Mouse (Mus musculus) intestine, embryonic 14.5 days (tissue): ENCODE measurements around the gene Crocc2. TPM values are rescaled to one million over a fixed set of nuclear protein-coding genes. Genes with fewer than 3 reads are reported as not detected.

ENCODE experiments used
- ATAC-seq: fragments of 200-750 bp; cut with Nextera tagmentation; replicated peaks from 2 replicates; pipeline ENCODE4 v1.8.0; 2017; ENCODE audit warnings: low read depth, moderate number of reproducible peaks, moderate TSS enrichment, moderate library complexity; ENCODE audit not compliant: low FRiP score, low TSS enrichment
- DNase-seq: peaks from one replicate; pipeline ENCODE4 v3.0.0-alpha.2; 2018; ENCODE audit warnings: low spot score
- H3K27ac ChIP-seq: fragments of 300-500 bp; sonication (generic); 2 replicates; pipeline ENCODE4 v1.5.1; 2014; ENCODE audit warnings: low read depth, mild to moderate bottlenecking, control low read depth
- H3K27me3 ChIP-seq: fragments of 300-500 bp; sonication (generic); replicated peaks from 2 replicates; pipeline ENCODE4 v1.6.1; 2014; ENCODE audit warnings: low read length, control low read depth; ENCODE audit not compliant: control insufficient read depth, insufficient read depth
- H3K36me3 ChIP-seq: fragments of 300-500 bp; sonication (generic); 2 replicates; pipeline ENCODE4 v1.6.1; 2014; ENCODE audit warnings: low read length, control low read depth; ENCODE audit not compliant: control insufficient read depth, insufficient read depth
- H3K4me1 ChIP-seq: fragments of 300-500 bp; sonication (generic); replicated peaks from 2 replicates; pipeline ENCODE4 v1.6.1; 2014; ENCODE audit warnings: low read length, control low read depth, mixed read lengths; ENCODE audit not compliant: control insufficient read depth, insufficient read depth
- H3K4me2 ChIP-seq: fragments of 300-500 bp; sonication (generic); 2 replicates; pipeline ENCODE4 v1.6.1; 2014; ENCODE audit warnings: low read length
- H3K4me3 ChIP-seq: fragments of 300-500 bp; sonication (generic); 2 replicates; pipeline ENCODE4 v1.5.1; 2014; ENCODE audit warnings: low read depth, low read length, control low read depth, mixed read lengths
- H3K9ac ChIP-seq: fragments of 300-500 bp; sonication (generic); 2 replicates; pipeline ENCODE4 v1.6.1; 2014; ENCODE audit warnings: mild to moderate bottlenecking, low read length
- H3K9me3 ChIP-seq: fragments of 300-500 bp; sonication (generic); 2 replicates; pipeline ENCODE4 v1.6.1; 2016; ENCODE audit warnings: low read length, control low read depth; ENCODE audit not compliant: control insufficient read depth
- WGBS: fragments of 180-500 bp; shearing (Covaris S2); extraction: QIAGEN DNeasy Blood & Tissue Kit; methylation state at CpG from one replicate; pipeline ENCODE4 v1.1.7; 2014; 5-methylcytosine and 5-hydroxymethylcytosine counted together
- polyA plus RNA-seq: library from polyadenylated mRNA; unstranded; fragments of >200 nt; fragmentation: Nextera tagmentation; extraction: Ambion mirVana; gene quantifications from 2 replicates; pipeline ENCODE4 v1.2.1, GENCODE M21; 2014

The Crocc2 gene
- polyA plus RNA-seq, 1 experiment from 2014 or later: 0.04 TPM

DNA sequence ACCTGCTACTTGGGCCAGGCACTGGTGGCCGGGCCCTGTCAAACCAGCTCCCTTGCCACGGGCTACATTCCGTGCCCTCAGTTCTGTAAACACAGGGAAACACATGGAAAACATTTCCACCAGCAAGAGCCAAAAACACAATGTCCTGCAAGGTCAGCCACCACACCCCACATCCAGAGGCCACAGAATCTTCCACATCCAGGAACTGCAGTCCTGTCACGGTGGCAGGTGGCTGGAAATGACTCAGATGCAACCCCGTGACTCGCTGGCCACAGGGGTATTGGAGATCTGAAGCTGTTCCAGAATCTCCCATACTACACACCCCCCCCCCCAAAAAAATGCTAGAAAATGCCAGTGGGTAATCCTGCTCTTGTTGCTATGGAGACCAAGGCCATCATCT lies 60.7 kb downstream of the Crocc2 start:
- no peak overlapping the region for H3K4me2 ChIP-seq
- H3K9me3 ChIP-seq: no peaks in the 10 kb centered on the region
- H3K9ac ChIP-seq: no peak overlapping the region
- DNase-seq (no peak), ATAC-seq (no peak)
- 0 out of 2 replicates have a peak, but pooled peaks cover 2% of the 10 kb centered on the region for H3K4me1 ChIP-seq
- no peak overlapping the region for H3K4me3 ChIP-seq
- no peak overlapping the region for H3K27ac ChIP-seq
- no peaks in the 10 kb centered on the region for H3K36me3 ChIP-seq
- no peaks in the 10 kb centered on the region for H3K27me3 ChIP-seq
- 83% methylated on average over 6 of the region's 6 CpGs for WGBS

DNA sequence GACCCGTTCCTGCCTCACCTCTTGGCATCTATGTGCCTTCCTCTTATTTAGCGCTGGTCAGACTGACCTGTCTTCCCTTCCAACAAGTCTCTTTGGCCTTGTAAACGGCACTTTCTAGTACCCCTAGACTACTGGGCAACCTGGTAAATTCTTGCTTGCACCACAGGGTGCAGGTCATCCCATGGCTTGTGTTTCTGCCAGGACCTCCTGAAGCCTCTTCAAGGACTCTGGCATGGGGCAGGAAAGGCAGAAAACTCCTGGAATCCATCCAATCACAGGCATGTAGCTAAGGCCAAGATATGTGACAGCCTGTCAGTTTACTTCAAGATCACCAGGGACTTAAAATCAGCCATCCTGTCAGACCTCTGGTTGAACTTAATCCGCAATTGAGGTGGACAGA lies 61.1 kb downstream of the Crocc2 start:
- no peak overlapping the region for H3K4me3 ChIP-seq
- no peak for ATAC-seq
- no peak overlapping the region for H3K27ac ChIP-seq
- no peaks in the 10 kb centered on the region for H3K9me3 ChIP-seq
- WGBS: 79% methylated on average over 4 of the region's 4 CpGs
- no peak overlapping the region for H3K9ac ChIP-seq
- H3K4me1 ChIP-seq: 0 out of 2 replicates have a peak, but pooled peaks cover 2% of the 10 kb centered on the region
- no peak overlapping the region for H3K4me2 ChIP-seq
- no peak for DNase-seq
- no peaks in the 10 kb centered on the region for H3K27me3 ChIP-seq
- H3K36me3 ChIP-seq: no peaks in the 10 kb centered on the region

DNA sequence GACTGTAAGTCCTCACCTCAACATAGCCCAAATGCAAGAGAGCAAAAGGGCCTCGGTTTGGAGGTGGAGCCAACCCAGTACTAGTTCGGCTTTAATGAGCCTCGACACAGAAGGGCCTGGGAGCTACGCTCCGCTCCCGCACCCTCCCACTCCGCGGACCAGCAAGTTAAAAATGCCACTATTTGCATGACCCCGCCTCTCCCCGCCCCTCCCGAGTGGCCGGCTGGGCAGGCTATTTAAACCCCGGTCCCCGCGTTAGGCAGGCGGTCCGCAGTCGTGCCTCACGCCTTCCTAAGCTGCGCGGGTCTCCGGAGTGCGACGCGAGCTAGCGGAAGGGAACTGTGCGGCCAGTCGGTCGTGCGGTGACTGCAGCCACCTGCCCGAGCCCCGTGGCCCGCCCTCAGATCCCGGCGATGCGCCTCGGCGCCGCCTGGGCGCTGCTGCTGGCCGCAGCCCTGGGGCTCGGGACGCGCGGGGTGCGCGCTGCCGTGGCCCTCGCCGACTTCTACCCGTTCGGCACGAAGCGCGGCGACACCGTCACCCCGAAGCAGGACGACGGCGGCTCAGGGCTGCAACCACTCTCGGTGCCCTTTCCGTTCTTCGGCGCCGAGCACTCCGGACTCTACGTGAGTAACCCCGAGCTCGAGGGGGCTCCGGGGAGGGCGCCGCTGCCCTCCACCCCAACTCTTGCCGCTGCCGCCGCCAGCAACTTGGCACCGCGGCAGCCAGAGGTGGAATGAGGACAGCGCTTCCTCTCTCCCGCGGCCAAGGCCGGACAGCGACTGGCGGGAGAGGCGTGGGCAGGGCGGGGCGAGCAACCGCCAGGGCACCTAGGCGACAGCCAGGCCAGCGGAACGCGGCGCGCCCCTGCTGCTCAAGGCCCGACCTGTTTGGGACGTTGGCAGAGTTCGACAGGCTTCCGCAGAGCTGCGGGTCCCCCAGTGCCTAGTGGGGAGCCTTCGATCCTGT lies 67.3 kb downstream of the Crocc2 start, which contains the start of gene Sned1:
Sned1 (plus strand) TSS at position 266 of the 969 bp plus-strand sequence.
- H3K36me3 ChIP-seq: no peaks in the 10 kb centered on the region
- H3K4me3 ChIP-seq: peak within 1 kb of the TSS; percentile 48
- no peaks in the 10 kb centered on the region for H3K9me3 ChIP-seq
- H3K4me1 ChIP-seq: peaks cover 13% of the 10 kb centered on the region; the same call in 1 of the 2 replicates
- H3K9ac ChIP-seq: peak within 1 kb of the TSS; percentile 50
- ATAC-seq: peak; percentile 91
- H3K4me2 ChIP-seq: peak within 1 kb of the TSS; percentile 100
- H3K27me3 ChIP-seq: no peaks in the 10 kb centered on the region; the same call in 1 of the 2 replicates
- WGBS: under 1% methylated on average over 95 of the region's 100 CpGs
- no peak within 1 kb of the TSS for H3K27ac ChIP-seq
- DNase-seq: peak; percentile 86

DNA sequence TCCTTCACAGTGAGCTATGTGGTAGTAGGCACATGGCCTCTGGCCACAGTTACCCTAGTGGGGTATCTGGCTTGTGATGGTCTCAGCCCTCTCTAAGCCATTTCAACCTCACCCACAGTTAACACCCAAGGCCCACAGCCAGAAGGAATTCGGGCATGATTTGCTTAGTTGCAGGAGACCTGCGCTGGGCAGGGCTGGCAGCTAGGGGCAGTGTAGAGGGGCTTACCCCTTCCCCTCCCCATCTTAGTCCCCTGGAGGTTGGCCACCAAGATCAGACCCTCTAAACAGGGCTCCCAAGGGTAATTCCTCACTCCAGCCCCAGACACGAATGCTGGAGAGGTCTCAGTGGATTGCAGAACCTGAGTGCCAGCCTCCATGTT lies 68.0 kb downstream of the Crocc2 start:
- Histone ChIP-seq H3K9ac (no peak overlapping the region; the same call in 1 of the 2 replicates), H3K4me3 (peak overlapping the region; percentile 48), H3K27me3 (no peaks in the 10 kb centered on the region; the same call in 1 of the 2 replicates), H3K4me1 (peaks cover 13% of the 10 kb centered on the region; the same call in 1 of the 2 replicates), H3K9me3 (no peaks in the 10 kb centered on the region), H3K36me3 (no peaks in the 10 kb centered on the region), H3K4me2 (peak overlapping the region; percentile 100), H3K27ac (no peak overlapping the region)
- DNase-seq (no peak), ATAC-seq (no peak)
- WGBS: 20% methylated on average over 3 of the region's 3 CpGs

DNA sequence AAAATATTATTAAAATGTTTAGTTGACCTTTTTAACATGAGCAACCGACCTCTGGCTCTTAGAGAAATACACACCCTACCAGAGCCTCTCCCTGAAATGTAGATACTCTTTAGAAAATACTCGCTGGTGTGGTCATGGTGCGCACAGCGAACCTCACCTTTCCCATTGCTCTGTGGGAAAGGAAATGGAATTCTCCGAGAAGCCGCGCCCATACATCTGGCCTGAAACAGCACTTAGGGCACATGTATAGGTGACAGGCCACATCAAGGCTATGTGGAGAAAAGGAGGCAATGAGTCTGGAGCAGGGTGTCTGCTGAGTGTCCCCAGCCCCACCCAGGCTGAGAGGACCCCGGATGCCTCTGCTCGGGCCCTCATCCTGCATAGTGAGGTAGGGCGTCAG lies 69.2 kb downstream of the Crocc2 start:
- no peaks in the 10 kb centered on the region; the same call in 1 of the 2 replicates for H3K27me3 ChIP-seq
- H3K27ac ChIP-seq: no peak overlapping the region
- DNase-seq: no peak
- no peak overlapping the region for H3K4me2 ChIP-seq
- H3K9me3 ChIP-seq: no peaks in the 10 kb centered on the region
- no peak overlapping the region for H3K4me3 ChIP-seq
- H3K36me3 ChIP-seq: no peaks in the 10 kb centered on the region
- peaks cover 13% of the 10 kb centered on the region; the same call in 1 of the 2 replicates for H3K4me1 ChIP-seq
- ATAC-seq: no peak
- WGBS: 90% methylated on average over 10 of the region's 10 CpGs
- no peak overlapping the region for H3K9ac ChIP-seq

DNA sequence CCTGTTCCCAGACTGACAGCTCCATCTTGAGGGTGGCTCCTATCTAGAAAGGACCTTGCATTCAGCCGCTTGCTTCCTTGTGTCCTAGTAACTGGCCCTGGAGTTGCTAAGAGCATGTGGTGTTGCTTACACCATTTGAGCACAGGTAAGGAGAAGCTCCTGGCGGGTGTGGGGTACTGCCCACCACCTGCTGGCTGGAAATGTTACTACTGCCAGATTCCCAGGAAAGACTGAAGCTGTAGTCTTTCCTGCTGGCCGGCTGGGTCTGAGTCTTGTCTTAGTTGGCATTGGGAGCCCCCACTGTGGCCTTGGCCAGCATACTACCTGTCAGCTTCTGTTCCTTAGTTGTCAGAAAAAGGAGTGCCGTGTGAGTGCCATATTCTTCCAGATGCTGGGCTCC lies 69.7 kb downstream of the Crocc2 start:
- WGBS: 47% methylated on average over 4 of the region's 4 CpGs
- DNase-seq (no peak), ATAC-seq (no peak)
- Histone ChIP-seq H3K4me3 (no peak overlapping the region), H3K4me2 (no peak overlapping the region), H3K36me3 (no peaks in the 10 kb centered on the region), H3K4me1 (peaks cover 13% of the 10 kb centered on the region; the same call in 1 of the 2 replicates), H3K9me3 (no peaks in the 10 kb centered on the region), H3K9ac (no peak overlapping the region), H3K27me3 (no peaks in the 10 kb centered on the region; the same call in 1 of the 2 replicates), H3K27ac (no peak overlapping the region)

DNA sequence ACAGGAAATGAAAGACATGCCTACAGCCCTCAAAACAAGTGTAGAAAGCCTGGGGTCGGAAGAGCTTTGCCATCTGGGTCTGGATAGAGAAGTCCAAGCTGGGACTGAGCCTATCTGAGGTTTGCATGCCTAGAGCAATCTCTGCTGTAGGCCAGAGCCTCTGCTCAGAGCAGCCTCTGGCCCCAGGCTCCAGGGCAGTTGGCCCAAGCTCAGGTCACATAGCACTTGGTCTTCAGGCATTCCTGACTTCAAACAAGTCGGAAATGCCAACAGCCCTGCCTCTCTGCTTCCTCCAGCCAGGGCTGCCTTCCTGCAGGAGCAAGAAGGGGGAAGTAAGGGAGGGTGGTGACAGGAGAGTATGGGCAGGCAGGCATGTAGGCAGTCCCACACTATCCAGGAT lies 77.4 kb downstream of the Crocc2 start:
- Histone ChIP-seq H3K9me3 (no peaks in the 10 kb centered on the region), H3K4me2 (no peak overlapping the region), H3K27me3 (no peaks in the 10 kb centered on the region), H3K9ac (no peak overlapping the region), H3K36me3 (no peaks in the 10 kb centered on the region), H3K4me3 (no peak overlapping the region), H3K27ac (no peak overlapping the region), H3K4me1 (no peaks in the 10 kb centered on the region)
- DNase-seq: no peak
- 35% methylated on average over 2 of the region's 2 CpGs for WGBS
- ATAC-seq: no peak

DNA sequence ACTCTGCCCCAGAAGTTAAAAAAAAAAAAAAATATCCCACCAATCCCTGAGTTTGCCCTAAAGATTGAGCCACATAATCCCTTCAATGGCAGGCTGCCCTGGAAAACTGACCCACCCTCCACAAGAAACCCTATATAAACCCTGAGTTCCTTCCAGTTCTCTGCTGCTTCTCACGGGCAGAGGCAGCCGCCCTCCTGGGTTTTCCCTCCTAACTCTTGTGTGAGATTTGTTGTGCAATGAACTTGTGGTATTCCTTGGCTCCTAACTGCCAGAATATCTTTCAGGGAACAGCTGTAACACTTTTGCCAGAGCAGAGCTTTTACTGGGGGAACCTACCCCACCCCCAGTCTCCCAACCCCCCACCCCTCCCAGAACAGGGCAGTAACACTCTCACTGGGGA lies 84.1 kb downstream of the Crocc2 start:
- no peaks in the 10 kb centered on the region for H3K36me3 ChIP-seq
- no peak overlapping the region for H3K4me3 ChIP-seq
- H3K27me3 ChIP-seq: no peaks in the 10 kb centered on the region
- no peaks in the 10 kb centered on the region for H3K4me1 ChIP-seq
- ATAC-seq (no peak), DNase-seq (no peak)
- no peak overlapping the region for H3K9ac ChIP-seq
- H3K4me2 ChIP-seq: no peak overlapping the region
- 44% methylated on average over 2 of the region's 2 CpGs for WGBS
- no peak overlapping the region for H3K27ac ChIP-seq
- H3K9me3 ChIP-seq: no peaks in the 10 kb centered on the region
